Mouse (Mus musculus): ENCODE measurements at regions not wholly inside any gene's neighbourhood (a gene's known extent, or its start where the extent isn't known, plus 50 kb on each side); places are given as distances from the start of the nearest gene placed in this dataset.

- H3K4me3 ChIP-seq (replicated peaks), result no peak overlapping the region
- no peaks in the 10 kb centered on the region for H3K4me1 ChIP-seq (replicated peaks)
- no peak overlapping the region for H3K27ac ChIP-seq
- no peaks in the 10 kb centered on the region for H3K9me3 ChIP-seq
- 42% methylated on average over 3 of the region's 3 CpGs for WGBS
- H3K27me3 ChIP-seq (replicated peaks), result no peaks in the 10 kb centered on the region
- H3K36me3 ChIP-seq, result no peaks in the 10 kb centered on the region
- no peak for ATAC-seq
- H3K9ac ChIP-seq, result no peak overlapping the region
- H3K4me2 ChIP-seq (replicated peaks), result no peak overlapping the region
Observed at GRCm38 (mm10) chr7:145067366-145067765, 127.6 kb upstream of the Ccnd1 start.

- Histone ChIP-seq H3K9ac (no peak overlapping the region), H3K4me1 (replicated peaks) (no peaks in the 10 kb centered on the region), H3K27me3 (replicated peaks) (no peaks in the 10 kb centered on the region), H3K4me3 (replicated peaks) (no peak overlapping the region), H3K4me2 (replicated peaks) (no peak overlapping the region), H3K27ac (no peak overlapping the region), H3K9me3 (no peaks in the 10 kb centered on the region), H3K36me3 (no peaks in the 10 kb centered on the region)
- 35% methylated on average over 7 of the region's 7 CpGs for WGBS
- no peak for ATAC-seq
Observed at GRCm38 (mm10) chr7:145056320-145056719, 116.6 kb upstream of the Ccnd1 start.

- Histone ChIP-seq H3K4me2 (replicated peaks) (no peak overlapping the region), H3K4me1 (replicated peaks) (peaks cover 11% of the 10 kb centered on the region; the same call in 1 of the 2 replicates), H3K4me3 (replicated peaks) (no peak overlapping the region), H3K36me3 (no peaks in the 10 kb centered on the region), H3K27ac (no peak overlapping the region), H3K27me3 (replicated peaks) (no peaks in the 10 kb centered on the region), H3K9me3 (no peaks in the 10 kb centered on the region), H3K9ac (no peak overlapping the region)
- no peak for ATAC-seq
Observed at GRCm38 (mm10) chr7:145051616-145052015, 111.9 kb upstream of the Ccnd1 start.

- Histone ChIP-seq H3K36me3 (no peaks in the 10 kb centered on the region), H3K4me2 (replicated peaks) (no peak overlapping the region), H3K9ac (no peak overlapping the region), H3K9me3 (no peaks in the 10 kb centered on the region), H3K27me3 (replicated peaks) (no peaks in the 10 kb centered on the region), H3K4me3 (replicated peaks) (no peak overlapping the region), H3K4me1 (replicated peaks) (peaks cover 11% of the 10 kb centered on the region; the same call in 1 of the 2 replicates), H3K27ac (no peak overlapping the region)
- ATAC-seq, result no peak
- WGBS, result 80% methylated on average over 3 of the region's 3 CpGs
Observed at GRCm38 (mm10) chr7:145050729-145051128, 111.0 kb upstream of the Ccnd1 start.

GRCm38 (mm10) chr7:145048481-145048877 lies 108.8 kb upstream of the Ccnd1 start:
- WGBS, result 71% methylated on average over 5 of the region's 5 CpGs
- Histone ChIP-seq H3K9me3 (no peaks in the 10 kb centered on the region), H3K4me3 (replicated peaks) (no peak overlapping the region), H3K4me1 (replicated peaks) (peaks cover 11% of the 10 kb centered on the region; the same call in 1 of the 2 replicates), H3K27ac (no peak overlapping the region), H3K4me2 (replicated peaks) (no peak overlapping the region), H3K27me3 (replicated peaks) (no peaks in the 10 kb centered on the region), H3K36me3 (no peaks in the 10 kb centered on the region), H3K9ac (no peak overlapping the region)
- ATAC-seq, result no peak

- Histone ChIP-seq H3K27me3 (replicated peaks) (no peaks in the 10 kb centered on the region), H3K4me3 (replicated peaks) (no peak overlapping the region), H3K4me1 (replicated peaks) (peaks cover 11% of the 10 kb centered on the region; the same call in 1 of the 2 replicates), H3K9me3 (no peaks in the 10 kb centered on the region), H3K4me2 (replicated peaks) (no peak overlapping the region; the same call in 1 of the 2 replicates), H3K27ac (no peak overlapping the region), H3K9ac (no peak overlapping the region), H3K36me3 (no peaks in the 10 kb centered on the region)
- 55% methylated on average over 7 of the region's 7 CpGs for WGBS
- peak; percentile 17; the same call in 1 of the 2 replicates for ATAC-seq
Observed at GRCm38 (mm10) chr7:145047771-145048480, 108.2 kb upstream of the Ccnd1 start.

- ATAC-seq, result no peak
- peaks cover 11% of the 10 kb centered on the region; the same call in 1 of the 2 replicates for H3K4me1 ChIP-seq (replicated peaks)
- H3K27ac ChIP-seq, result no peak overlapping the region
- no peaks in the 10 kb centered on the region for H3K27me3 ChIP-seq (replicated peaks)
- H3K9me3 ChIP-seq, result no peaks in the 10 kb centered on the region
- H3K4me3 ChIP-seq (replicated peaks), result no peak overlapping the region
- H3K9ac ChIP-seq, result no peak overlapping the region
- WGBS, result 90% methylated on average over 1 of the region's 1 CpGs
- H3K4me2 ChIP-seq (replicated peaks), result no peak overlapping the region
- no peaks in the 10 kb centered on the region for H3K36me3 ChIP-seq
Observed at GRCm38 (mm10) chr7:145045230-145045629, 105.5 kb upstream of the Ccnd1 start.

- no peak for ATAC-seq
Observed at GRCm38 (mm10) chr7:145043455-145044149, 103.9 kb upstream of the Ccnd1 start.

GRCm38 (mm10) chr7:145040871-145041270 lies 101.1 kb upstream of the Ccnd1 start:
- no peak for ATAC-seq
- Histone ChIP-seq H3K4me1 (replicated peaks) (no peaks in the 10 kb centered on the region), H3K27me3 (replicated peaks) (no peaks in the 10 kb centered on the region), H3K9ac (no peak overlapping the region), H3K9me3 (no peaks in the 10 kb centered on the region), H3K36me3 (no peaks in the 10 kb centered on the region), H3K4me3 (replicated peaks) (no peak overlapping the region), H3K27ac (no peak overlapping the region), H3K4me2 (replicated peaks) (no peak overlapping the region)
- WGBS, result 70% methylated on average over 8 of the region's 8 CpGs

More at GRCm38 (mm10) chr7:145043455-145044149, 103.9 kb upstream of the Ccnd1 start:
- Histone ChIP-seq H3K27me3 (replicated peaks) (no peaks in the 10 kb centered on the region), H3K36me3 (no peaks in the 10 kb centered on the region), H3K9me3 (no peaks in the 10 kb centered on the region), H3K9ac (no peak overlapping the region), H3K4me1 (replicated peaks) (peaks cover 11% of the 10 kb centered on the region; the same call in 1 of the 2 replicates), H3K27ac (no peak overlapping the region), H3K4me3 (replicated peaks) (no peak overlapping the region), H3K4me2 (replicated peaks) (no peak overlapping the region)
- WGBS, result 28% methylated on average over 7 of the region's 7 CpGs

- Histone ChIP-seq H3K27me3 (replicated peaks) (no peaks in the 10 kb centered on the region), H3K9ac (no peak overlapping the region), H3K36me3 (no peaks in the 10 kb centered on the region), H3K4me2 (replicated peaks) (no peak overlapping the region), H3K4me3 (replicated peaks) (no peak overlapping the region), H3K27ac (no peak overlapping the region), H3K4me1 (replicated peaks) (peaks cover 15% of the 10 kb centered on the region), H3K9me3 (no peaks in the 10 kb centered on the region)
- 61% methylated on average over 1 of the region's 1 CpGs for WGBS
- no peak for ATAC-seq
Observed at GRCm38 (mm10) chr7:145034385-145034784, 94.7 kb upstream of the Ccnd1 start.

- peak; percentile 5; the same call in 1 of the 2 replicates for ATAC-seq
- H3K9ac ChIP-seq, result no peak overlapping the region
Observed at GRCm38 (mm10) chr7:145031275-145031674, 91.5 kb upstream of the Ccnd1 start.

GRCm38 (mm10) chr7:145030635-145031141 lies 91.0 kb upstream of the Ccnd1 start:
- 2% methylated on average over 22 of the region's 22 CpGs for WGBS
- H3K4me3 ChIP-seq (replicated peaks), result peak overlapping the region; percentile 31
- no peaks in the 10 kb centered on the region for H3K9me3 ChIP-seq
- H3K36me3 ChIP-seq, result no peaks in the 10 kb centered on the region
- peak overlapping the region; percentile 87 for H3K4me2 ChIP-seq (replicated peaks)
- H3K9ac ChIP-seq, result peak overlapping the region; percentile 36; the same call in 1 of the 2 replicates
- peak; percentile 96 for ATAC-seq
- H3K27ac ChIP-seq, result peak overlapping the region; percentile 63
- H3K4me1 ChIP-seq (replicated peaks), result peaks cover 20% of the 10 kb centered on the region
- no peaks in the 10 kb centered on the region for H3K27me3 ChIP-seq (replicated peaks)

More at GRCm38 (mm10) chr7:145031275-145031674, 91.5 kb upstream of the Ccnd1 start:
- peaks cover 15% of the 10 kb centered on the region for H3K4me1 ChIP-seq (replicated peaks)
- 18% methylated on average over 7 of the region's 7 CpGs for WGBS
- no peak overlapping the region for H3K27ac ChIP-seq
- peak overlapping the region; percentile 87 for H3K4me2 ChIP-seq (replicated peaks)
- H3K4me3 ChIP-seq (replicated peaks), result peak overlapping the region; percentile 31
- no peaks in the 10 kb centered on the region for H3K36me3 ChIP-seq
- no peaks in the 10 kb centered on the region for H3K9me3 ChIP-seq
- no peaks in the 10 kb centered on the region for H3K27me3 ChIP-seq (replicated peaks)

Data from intestine, embryonic 15.5 days (tissue).